In genomic region chr8:105468002-105468720, GRCm38 (mm10) we compare ENCODE assay signal across 15 mouse cellular contexts. TPM values are rescaled to one million over a fixed set of nuclear protein-coding genes. Genes with fewer than 3 reads are reported as not detected.
DNase-seq lines count a peak whose midpoint lies in the region; ATAC-seq lines count a peak whose summit lies in the region.
"Had no signal": no experiment of that assay in that cellular context is flagged by ENCODE, and none has a peak within 500 bp of the region (broad histone marks: within the 10 kb centered on the region; RNA-seq: fewer than 3 reads in every experiment).

No protein-coding gene starts in this region.

- 93% methylated on average over 27 of the region's 27 CpGs for WGBS in midbrain, embryonic 12.5 days
- WGBS in midbrain, embryonic 14.5 days = 91% methylated on average over 27 of the region's 27 CpGs
- WGBS in embryonic facial prominence, embryonic 10.5 days = 91% methylated on average over 27 of the region's 27 CpGs
- 92% methylated on average over 27 of the region's 27 CpGs for WGBS in limb, embryonic 10.5 days

- H3K4me2 ChIP-seq in midbrain, embryonic 12.5 days (replicated peaks) = no peak overlapping the region
- H3K4me2 ChIP-seq in midbrain, embryonic 14.5 days (ENCODE audit: low read length) = no peak overlapping the region
- H3K4me2 ChIP-seq: liver, embryonic 12.5 days; lung, embryonic 15.5 days had no signal

- no peak for ATAC-seq in midbrain, embryonic 12.5 days (ENCODE audit: low FRiP score, low read depth)
- ATAC-seq in midbrain, embryonic 14.5 days (ENCODE audit: low FRiP score, low TSS enrichment) = no peak
- ATAC-seq: intestine, embryonic 16.5 days; liver, embryonic 12.5 days had no signal

- DNase-seq in cerebellum, adult 11-12 months = peak; percentile 72
- no peak for DNase-seq in cerebellum, adult 8-10 months
- DNase-seq in midbrain, embryonic 14.5 days = no peak
- no peak for DNase-seq in embryonic facial prominence, embryonic 10.5 days (ENCODE audit: low spot score)
- no peak for DNase-seq in limb, embryonic 10.5 days (ENCODE audit: low spot score)
- DNase-seq in right cerebral cortex, postnatal 4 days = no peak
- no peak for DNase-seq in thymus, postnatal 25 days
- DNase-seq: heart, postnatal 14 days had no signal

- no peaks in the 10 kb centered on the region for H3K9me3 ChIP-seq in midbrain, embryonic 12.5 days
- no peaks in the 10 kb centered on the region for H3K9me3 ChIP-seq in midbrain, embryonic 14.5 days (ENCODE audit: control insufficient read depth, low read length)
- H3K9me3 ChIP-seq in embryonic facial prominence, embryonic 10.5 days = no peaks in the 10 kb centered on the region
- no peaks in the 10 kb centered on the region for H3K9me3 ChIP-seq in limb, embryonic 10.5 days (replicated peaks)
- H3K9me3 ChIP-seq: forebrain, embryonic 12.5 days; liver, embryonic 12.5 days; lung, embryonic 15.5 days had no signal

- H3K9ac ChIP-seq in midbrain, embryonic 12.5 days (replicated peaks) = no peak overlapping the region
- no peak overlapping the region for H3K9ac ChIP-seq in midbrain, embryonic 14.5 days (replicated peaks; ENCODE audit: low read length)
- H3K9ac ChIP-seq: forebrain, embryonic 12.5 days; liver, embryonic 12.5 days; lung, embryonic 15.5 days had no signal

- H3K27me3 ChIP-seq in midbrain, embryonic 12.5 days = peaks cover 9% of the 10 kb centered on the region
- H3K27me3 ChIP-seq in midbrain, embryonic 14.5 days (ENCODE audit: control insufficient read depth, insufficient read depth, low read length) = no peaks in the 10 kb centered on the region
- peaks cover 36% of the 10 kb centered on the region for H3K27me3 ChIP-seq in embryonic facial prominence, embryonic 10.5 days (replicated peaks; ENCODE audit: low read depth, poor library complexity, severe bottlenecking)
- H3K27me3 ChIP-seq in limb, embryonic 10.5 days (ENCODE audit: low read depth, poor library complexity, severe bottlenecking) = peaks cover 25% of the 10 kb centered on the region

- H3K27ac ChIP-seq in midbrain, embryonic 12.5 days (replicated peaks) = peak overlapping the region; percentile 80; the same call in 1 of the 2 replicates
- H3K27ac ChIP-seq in midbrain, embryonic 14.5 days (replicated peaks; ENCODE audit: low read depth, low read length) = no peak overlapping the region
- 0 out of 2 replicates have a peak overlapping the region, but pooled peaks have one; percentile 26 for H3K27ac ChIP-seq in embryonic facial prominence, embryonic 10.5 days (replicated peaks)
- H3K27ac ChIP-seq in limb, embryonic 10.5 days = 0 out of 2 replicates have a peak overlapping the region, but pooled peaks have one; percentile 42
- H3K27ac ChIP-seq: kidney, postnatal 0 days; liver, embryonic 12.5 days had no signal

- H3K4me1 ChIP-seq in midbrain, embryonic 12.5 days = peaks cover 50% of the 10 kb centered on the region
- peaks cover 31% of the 10 kb centered on the region for H3K4me1 ChIP-seq in midbrain, embryonic 14.5 days (ENCODE audit: control insufficient read depth, insufficient read depth, low read length)
- H3K4me1 ChIP-seq in embryonic facial prominence, embryonic 10.5 days = peaks cover 58% of the 10 kb centered on the region
- H3K4me1 ChIP-seq in limb, embryonic 10.5 days = peaks cover 50% of the 10 kb centered on the region

- H3K36me3 ChIP-seq in midbrain, embryonic 12.5 days = peaks cover 18% of the 10 kb centered on the region
- H3K36me3 ChIP-seq in midbrain, embryonic 14.5 days (ENCODE audit: control insufficient read depth, insufficient read depth, low read length) = 0 out of 2 replicates have a peak, but pooled peaks cover 9% of the 10 kb centered on the region
- H3K36me3 ChIP-seq in embryonic facial prominence, embryonic 10.5 days (replicated peaks) = 0 out of 2 replicates have a peak, but pooled peaks cover 10% of the 10 kb centered on the region
- H3K36me3 ChIP-seq in limb, embryonic 10.5 days = 0 out of 2 replicates have a peak, but pooled peaks cover 2% of the 10 kb centered on the region
- H3K36me3 ChIP-seq: liver, embryonic 12.5 days; lung, embryonic 15.5 days had no signal

- H3K4me3 ChIP-seq in midbrain, embryonic 12.5 days = no peak overlapping the region
- H3K4me3 ChIP-seq in midbrain, embryonic 14.5 days (replicated peaks; ENCODE audit: low read depth, low read length) = no peak overlapping the region
- H3K4me3 ChIP-seq in embryonic facial prominence, embryonic 10.5 days = no peak overlapping the region
- H3K4me3 ChIP-seq in limb, embryonic 10.5 days = no peak overlapping the region
- H3K4me3 ChIP-seq: forebrain, embryonic 12.5 days; liver, embryonic 12.5 days; lung, embryonic 15.5 days had no signal

RNA-seq across cellular contexts. Expression of gene Tppp3, which starts 3.2 kb away (rescaled TPM):
- polyA plus RNA-seq in midbrain, embryonic 12.5 days (2016; fragmentation: Nextera tagmentation; extraction: Ambion mirVana) = 86.8 and 94.2 TPM in 2 replicates
- polyA plus RNA-seq in midbrain, embryonic 14.5 days (2014; fragmentation: Nextera tagmentation; extraction: Ambion mirVana) = 91.3 and 108 TPM in 2 replicates
- polyA plus RNA-seq in embryonic facial prominence, embryonic 10.5 days (2016; fragmentation: Nextera tagmentation; extraction: Ambion mirVana) = 35.7 and 48.8 TPM in 2 replicates
- polyA plus RNA-seq in limb, embryonic 10.5 days (2016; fragmentation: Nextera tagmentation; extraction: Ambion mirVana) = 8.4 and 13.5 TPM in 2 replicates

RNA-seq across cellular contexts. Expression of gene Zdhhc1, which starts 28.5 kb away (rescaled TPM):
- polyA plus RNA-seq in midbrain, embryonic 12.5 days (2016; fragmentation: Nextera tagmentation; extraction: Ambion mirVana) = 29.9 and 30.9 TPM in 2 replicates
- polyA plus RNA-seq in midbrain, embryonic 14.5 days (2014; fragmentation: Nextera tagmentation; extraction: Ambion mirVana) = 25.2 and 26.4 TPM in 2 replicates
- polyA plus RNA-seq in embryonic facial prominence, embryonic 10.5 days (2016; fragmentation: Nextera tagmentation; extraction: Ambion mirVana) = 19.2 and 20.5 TPM in 2 replicates
- polyA plus RNA-seq in limb, embryonic 10.5 days (2016; fragmentation: Nextera tagmentation; extraction: Ambion mirVana) = 18.9 and 25.3 TPM in 2 replicates

RNA-seq across cellular contexts. Expression of gene Hsd11b2, which starts 50.4 kb away (rescaled TPM):
- 20.1 and 23.5 TPM in 2 replicates for polyA plus RNA-seq in midbrain, embryonic 12.5 days (2016; fragmentation: Nextera tagmentation; extraction: Ambion mirVana)
- 5.9 and 9.7 TPM in 2 replicates for polyA plus RNA-seq in midbrain, embryonic 14.5 days (2014; fragmentation: Nextera tagmentation; extraction: Ambion mirVana)
- 18.8 and 22.2 TPM in 2 replicates for polyA plus RNA-seq in embryonic facial prominence, embryonic 10.5 days (2016; fragmentation: Nextera tagmentation; extraction: Ambion mirVana)
- polyA plus RNA-seq in limb, embryonic 10.5 days (2016; fragmentation: Nextera tagmentation; extraction: Ambion mirVana) = 78.2 and 83.2 TPM in 2 replicates

RNA-seq across cellular contexts. Expression of gene Lrrc36, which starts 54.8 kb away (rescaled TPM):
- 3.4 and 3.6 TPM in 2 replicates for polyA plus RNA-seq in midbrain, embryonic 12.5 days (2016; fragmentation: Nextera tagmentation; extraction: Ambion mirVana)
- polyA plus RNA-seq in midbrain, embryonic 14.5 days (2014; fragmentation: Nextera tagmentation; extraction: Ambion mirVana) = 1.5 and 1.7 TPM in 2 replicates
- polyA plus RNA-seq in embryonic facial prominence, embryonic 10.5 days (2016; fragmentation: Nextera tagmentation; extraction: Ambion mirVana) = 0.29 and 0.67 TPM in 2 replicates
- not detected in 2 replicates for polyA plus RNA-seq in limb, embryonic 10.5 days (2016; fragmentation: Nextera tagmentation; extraction: Ambion mirVana)

RNA-seq across cellular contexts. Expression of gene Kctd19, which starts 54.9 kb away (rescaled TPM):
- not detected in 2 replicates for polyA plus RNA-seq in midbrain, embryonic 12.5 days (2016; fragmentation: Nextera tagmentation; extraction: Ambion mirVana)
- polyA plus RNA-seq in midbrain, embryonic 14.5 days (2014; fragmentation: Nextera tagmentation; extraction: Ambion mirVana) = not detected in 2 replicates
- 0.08 and 0.16 TPM in 2 replicates for polyA plus RNA-seq in embryonic facial prominence, embryonic 10.5 days (2016; fragmentation: Nextera tagmentation; extraction: Ambion mirVana)
- polyA plus RNA-seq in limb, embryonic 10.5 days (2016; fragmentation: Nextera tagmentation; extraction: Ambion mirVana) = not detected in 2 replicates
- polyA plus RNA-seq: embryonic facial prominence, embryonic 14.5 days; forebrain, embryonic 12.5 days; intestine, embryonic 16.5 days; kidney, postnatal 0 days; liver, embryonic 12.5 days; lung, embryonic 15.5 days had no signal
